Mouse (Mus musculus) ovary, postnatal 14 days (tissue): Measurements from ENCODE around the gene Sgms1.

Source experiments
- DNase-seq: peaks from one replicate; pipeline ENCODE4 v3.0.0; 2022; ENCODE audit warnings: low spot score

Sgms1 gene

DNA sequence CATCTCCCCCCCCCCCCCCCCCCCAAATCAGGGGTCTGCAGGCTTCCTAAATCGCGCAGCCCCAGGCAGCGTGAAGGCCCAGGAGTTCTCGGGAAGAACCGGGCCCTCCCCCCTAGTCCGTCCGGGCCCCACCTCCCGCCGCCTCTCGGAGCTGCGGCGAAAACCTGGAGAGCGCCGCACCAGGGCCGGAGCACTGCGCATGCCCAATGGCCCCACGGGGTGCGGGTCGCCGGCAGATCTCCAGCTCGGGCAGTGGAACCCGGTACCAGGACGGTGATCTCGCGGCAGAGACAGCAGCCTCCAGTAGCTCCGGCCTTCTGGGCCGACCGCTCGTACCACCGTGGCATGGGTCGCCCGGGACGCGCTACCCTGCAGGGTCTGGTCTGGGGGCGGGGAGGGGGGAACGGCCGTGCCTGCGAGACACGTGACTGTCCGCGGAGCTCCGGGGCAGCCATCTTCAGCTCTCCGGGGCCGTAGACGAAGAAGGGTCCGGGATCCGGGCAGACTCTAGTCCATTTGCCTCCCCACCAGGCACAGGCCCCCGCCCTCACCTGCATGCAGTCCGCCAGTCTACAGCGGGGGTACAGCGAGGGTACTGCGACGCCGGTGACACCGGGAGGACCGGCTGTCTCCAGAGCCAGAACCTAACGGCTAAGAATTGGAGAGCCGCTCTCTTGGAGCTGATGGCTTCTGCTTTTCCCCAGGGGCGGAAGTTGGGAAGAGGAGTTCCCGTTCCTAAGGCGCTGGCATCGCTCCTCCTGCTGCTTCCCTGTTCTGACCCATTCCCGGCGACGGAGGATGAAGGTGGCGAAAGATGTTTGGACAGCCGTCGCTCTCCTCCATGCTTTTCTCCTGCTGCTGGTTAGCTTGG lies at the start of gene Sgms1:
Sgms1 (minus strand) TSS at position 714 of the 871 bp plus-strand sequence.
- DNase-seq = peak; percentile 88

GRCm38 (mm10) chr19:32425856-32426255 lies 36.3 kb upstream of the Sgms1 start:
- DNase-seq = no peak

DNA sequence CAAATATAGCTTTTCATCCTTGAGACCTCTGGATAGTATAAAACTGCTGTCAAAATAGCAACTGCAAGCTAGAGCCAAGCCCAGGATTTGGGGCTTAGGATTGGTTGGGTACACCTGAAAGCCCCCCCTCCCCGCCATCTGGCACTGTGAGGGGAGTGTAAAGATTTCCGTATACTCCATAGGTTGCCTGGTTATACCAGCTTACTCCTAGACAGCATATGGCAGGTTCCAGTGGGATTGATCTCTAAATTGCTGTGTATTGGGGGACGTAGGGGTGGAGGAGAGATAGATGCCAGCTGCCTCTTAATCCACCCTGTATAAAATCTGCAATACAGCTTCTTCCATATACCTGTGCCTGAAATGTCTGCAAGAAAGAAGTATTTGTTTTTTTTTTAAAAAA lies 35.2 kb upstream of the Sgms1 start:
- no peak for DNase-seq

- DNase-seq = no peak
Measured at GRCm38 (mm10) chr19:32419069-32419468, 29.6 kb upstream of the Sgms1 start.

DNA sequence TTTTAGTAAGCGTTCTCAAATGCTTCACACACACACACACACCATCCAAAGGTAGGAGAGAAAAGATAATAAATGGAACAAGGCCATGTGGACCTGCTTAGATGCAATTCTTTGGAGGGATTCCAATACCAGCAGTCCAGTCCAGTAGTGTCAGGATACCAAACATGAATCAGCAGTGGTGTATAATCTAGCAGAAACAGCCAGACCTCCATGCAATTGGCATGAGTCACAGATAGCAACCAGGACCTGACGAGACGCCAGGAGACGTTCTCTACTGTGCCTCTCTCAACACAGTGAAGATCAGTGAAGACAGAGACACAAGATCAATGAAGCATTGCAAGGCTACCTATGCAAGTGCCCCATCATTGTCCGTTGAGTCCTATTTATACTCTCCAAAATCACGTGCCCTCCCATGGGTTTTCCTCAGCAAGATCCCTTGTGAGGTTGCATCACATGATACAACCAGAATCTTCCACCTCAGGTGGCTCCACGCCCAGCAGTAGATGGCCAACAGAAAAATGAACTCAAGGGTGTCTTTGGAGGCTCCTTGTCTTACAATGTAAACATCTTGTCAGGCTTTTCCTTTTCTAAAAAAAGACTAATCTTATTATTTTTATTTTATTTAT lies 27.3 kb upstream of the Sgms1 start:
- DNase-seq = no peak

DNA sequence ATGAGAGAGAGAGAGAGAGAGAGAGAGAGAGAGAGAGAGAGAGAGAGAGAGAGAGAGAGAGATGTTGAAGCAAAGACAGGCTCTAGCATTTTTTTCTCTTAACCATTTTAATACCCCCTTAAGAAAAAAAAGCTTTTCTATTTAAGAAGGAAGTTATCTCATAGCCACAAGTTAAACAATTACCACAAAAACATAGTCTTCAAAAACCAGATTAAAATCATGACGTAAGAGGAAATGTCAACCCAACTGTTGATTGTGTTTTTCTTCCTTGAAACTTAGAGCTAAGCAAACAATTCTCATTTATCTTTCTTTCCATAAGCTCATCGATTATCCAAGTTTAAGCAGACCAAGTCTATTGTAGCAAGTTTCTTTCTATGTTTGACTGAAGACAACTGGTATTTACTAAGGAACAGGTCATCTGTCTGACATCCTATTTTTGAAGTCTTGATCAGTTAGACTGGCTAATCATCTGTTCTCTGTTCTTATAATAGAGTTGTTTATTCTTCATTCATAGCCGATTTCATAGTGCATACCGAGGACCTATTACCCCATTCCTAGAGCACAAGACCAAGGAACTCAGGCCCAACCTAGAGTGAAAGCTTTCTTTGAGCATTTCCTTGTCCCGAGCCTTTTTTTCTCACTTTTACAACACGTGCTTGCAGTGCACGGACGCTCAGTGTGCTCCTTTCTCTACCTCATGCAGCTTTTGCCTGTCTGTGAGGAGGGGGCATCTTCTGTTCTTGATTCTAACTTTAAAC lies 20.3 kb upstream of the Sgms1 start:
- DNase-seq = no peak

GRCm38 (mm10) chr19:32406717-32407116 lies 17.2 kb upstream of the Sgms1 start:
- DNase-seq = no peak

GRCm38 (mm10) chr19:32404386-32404785 lies 14.9 kb upstream of the Sgms1 start:
- no peak for DNase-seq

DNA sequence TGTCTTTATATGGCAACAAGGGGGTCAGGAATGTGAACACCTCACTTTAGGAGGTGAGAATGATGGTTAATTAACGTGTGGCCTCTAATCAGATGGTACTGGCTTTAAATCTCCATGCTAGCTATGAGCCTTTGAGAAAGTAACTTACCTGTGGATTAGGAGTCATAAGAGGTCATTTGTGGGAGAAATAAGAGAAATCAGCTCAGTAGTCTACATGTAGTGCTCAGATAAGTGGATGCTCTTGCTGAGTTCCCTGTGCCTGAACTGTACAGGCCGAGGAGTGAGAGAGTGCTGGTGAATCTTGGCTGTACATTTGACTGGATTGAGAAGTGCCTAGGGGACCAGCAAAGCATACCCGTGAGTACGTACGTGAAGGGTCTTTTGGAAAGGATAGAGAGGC lies 14.3 kb upstream of the Sgms1 start:
- DNase-seq = no peak

- no peak for DNase-seq
Measured at GRCm38 (mm10) chr19:32398491-32398890, 9.0 kb upstream of the Sgms1 start.

DNA sequence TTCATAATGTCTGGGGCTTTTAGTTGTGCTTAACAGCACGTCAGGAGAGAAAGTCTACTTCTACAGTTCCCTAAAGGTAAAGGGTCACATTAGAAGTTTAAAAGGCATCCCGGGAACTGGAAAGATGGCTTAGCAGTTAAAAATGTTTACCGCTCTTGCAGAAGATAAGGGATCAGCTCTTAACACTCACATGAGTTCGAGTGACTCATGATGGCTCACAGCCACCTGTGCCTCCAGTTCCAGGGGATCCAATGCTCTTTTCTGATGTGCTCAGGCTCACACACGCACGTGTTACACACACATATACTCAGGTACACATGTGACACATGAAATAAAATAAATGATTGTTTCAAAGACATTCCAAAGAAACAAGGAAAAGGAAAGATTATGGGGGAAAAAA lies 6.8 kb upstream of the Sgms1 start:
- no peak for DNase-seq

- no peak for DNase-seq
Measured at GRCm38 (mm10) chr19:32394825-32395224, 5.3 kb upstream of the Sgms1 start.

GRCm38 (mm10) chr19:32393758-32394450 lies 4.4 kb upstream of the Sgms1 start:
- DNase-seq = no peak

DNA sequence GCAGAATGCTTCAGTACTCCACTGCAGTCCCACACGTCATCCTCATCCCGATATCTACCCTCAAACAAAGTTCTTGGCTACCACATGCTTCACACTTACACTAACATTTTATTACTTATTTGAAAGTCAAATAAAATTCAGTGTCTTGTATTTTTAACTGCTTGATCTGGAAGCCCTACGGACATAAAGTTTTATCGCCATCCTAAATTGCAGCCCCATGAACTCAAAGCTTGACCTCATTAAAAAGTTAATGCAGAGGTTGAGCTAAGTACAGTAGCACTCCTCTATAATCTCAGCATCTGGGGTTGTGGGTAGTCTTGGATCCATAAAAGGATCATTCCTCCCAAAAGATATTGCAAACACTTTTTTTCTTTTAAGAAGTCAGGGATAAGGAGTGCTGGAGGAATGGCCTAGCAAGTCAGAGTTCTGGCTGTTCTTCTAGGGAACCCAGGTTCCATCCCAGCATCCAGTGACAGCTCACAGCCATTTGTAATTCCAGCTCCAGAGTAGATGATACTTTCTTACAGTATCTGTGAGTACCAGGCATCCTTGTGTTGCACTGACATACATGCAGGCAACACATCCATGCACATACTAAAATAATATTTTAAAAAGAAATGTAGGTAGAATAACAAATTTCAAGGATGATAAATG lies 3.7 kb upstream of the Sgms1 start:
- DNase-seq = no peak

- DNase-seq = no peak
Measured at GRCm38 (mm10) chr19:32391441-32391840, 1.9 kb upstream of the Sgms1 start.

DNA sequence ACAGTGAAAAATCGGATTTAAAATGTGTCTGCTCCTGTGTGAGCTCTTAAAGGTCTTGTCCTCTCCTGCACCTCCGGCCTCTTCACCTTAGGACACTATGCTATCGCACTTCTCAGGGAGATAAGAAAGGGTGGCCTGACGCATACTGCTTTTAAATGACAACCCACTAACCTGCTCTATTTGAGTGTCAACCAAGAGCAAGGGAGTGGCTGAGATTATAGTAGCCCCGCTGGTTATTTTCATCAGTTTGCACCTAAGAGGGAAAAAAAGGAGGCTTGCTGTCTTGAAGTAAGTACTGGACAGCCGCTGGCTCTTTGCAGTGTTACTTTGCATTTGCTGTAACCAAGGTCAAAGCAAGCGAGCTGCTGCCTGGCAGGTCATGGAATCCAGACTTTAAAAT lies 602 bp upstream of the Sgms1 start:
- no peak for DNase-seq

GRCm38 (mm10) chr19:32388191-32388921 lies 1.2 kb downstream of the Sgms1 start:
- peak; percentile 88 for DNase-seq

GRCm38 (mm10) chr19:32387403-32388190 lies 1.9 kb downstream of the Sgms1 start:
- peak; percentile 37 for DNase-seq

GRCm38 (mm10) chr19:32386556-32387402 lies 2.7 kb downstream of the Sgms1 start:
- DNase-seq = peak; percentile 59
